Mouse (Mus musculus) liver, postnatal 0 days (tissue): ENCODE measurements around the gene Optc.

Experiments used
- CTCF ChIP-seq: sonication (generic); IDR thresholded peaks from 2 replicates; pipeline ENCODE4 v1.5.1; 2016; ENCODE audit warnings: antibody characterized with exemption, low read depth
- EP300 ChIP-seq: IDR thresholded peaks from 2 replicates; pipeline ENCODE4 v1.6.1; 2016; ENCODE audit warnings: antibody characterized with exemption, low read depth, mild to moderate bottlenecking

GRCm38 (mm10) chr1:133941904-133942303, 34.1 kb upstream of the Optc start:
- TF ChIP-seq EP300 (no peak), CTCF (no peak)
